Comparison of ENCODE assay signal across 15 mouse cellular contexts in the genomic region with DNA sequence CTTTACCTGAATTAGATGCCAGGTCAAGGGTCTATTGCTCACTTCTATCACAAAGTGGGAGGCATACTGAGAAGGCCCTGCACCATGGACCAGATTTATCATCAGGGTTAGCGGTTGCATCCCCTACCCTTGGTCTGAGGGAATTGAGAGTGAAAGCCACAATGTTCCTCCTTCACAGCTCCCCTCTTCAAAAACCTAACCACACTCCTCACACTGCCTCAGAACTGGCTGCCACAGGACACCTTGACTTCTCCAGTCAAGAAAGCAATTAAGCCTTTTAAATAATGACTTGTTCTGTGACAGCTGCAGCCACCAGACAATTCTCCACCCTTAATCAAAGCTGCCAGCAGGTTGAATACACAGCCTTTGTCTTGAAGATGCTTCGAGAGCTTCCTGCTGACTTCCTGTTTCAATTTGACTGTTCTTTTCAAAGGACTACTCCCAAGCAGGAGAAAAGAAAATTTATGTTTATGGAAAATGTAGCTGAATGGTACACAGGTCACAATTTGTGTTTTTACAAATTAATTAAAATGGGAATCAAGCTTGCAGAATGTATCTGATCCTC. TPM values are rescaled to one million over a fixed set of nuclear protein-coding genes. Genes with fewer than 3 reads are reported as not detected.
"Had no signal": no experiment of that assay in that cellular context is flagged by ENCODE, and none has a peak within 500 bp of the region (broad histone marks: within the 10 kb centered on the region; RNA-seq: fewer than 3 reads in every experiment).

No protein-coding gene starts in this region.

- H3K4me3 ChIP-seq: left cerebral cortex, adult 2 months; limb, embryonic 10.5 days; liver, embryonic 15.5 days; lung, embryonic 15.5 days; neural tube, embryonic 12.5 days had no signal

- H3K36me3 ChIP-seq: limb, embryonic 10.5 days; liver, embryonic 15.5 days; lung, embryonic 15.5 days; neural tube, embryonic 12.5 days had no signal

- H3K27ac ChIP-seq: left cerebral cortex, adult 2 months; limb, embryonic 10.5 days; liver, embryonic 15.5 days; lung, embryonic 15.5 days; macrophage; neural tube, embryonic 12.5 days; stomach, postnatal 0 days had no signal

- H3K4me1 ChIP-seq: liver, embryonic 15.5 days; neural tube, embryonic 12.5 days had no signal

- DNase-seq: kidney, adult 8-10 months; kidney, postnatal 36 days; lung, postnatal 14 days; midbrain, embryonic 14.5 days; thymus, postnatal 4 days had no signal

- H3K9me3 ChIP-seq: limb, embryonic 10.5 days; liver, embryonic 15.5 days; lung, embryonic 15.5 days; neural tube, embryonic 12.5 days had no signal

- H3K9ac ChIP-seq: liver, embryonic 15.5 days; lung, embryonic 15.5 days; neural tube, embryonic 12.5 days had no signal

- H3K27me3 ChIP-seq: lung, embryonic 15.5 days; neural tube, embryonic 12.5 days had no signal

- H3K4me2 ChIP-seq: liver, embryonic 11.5 days; liver, embryonic 15.5 days; lung, embryonic 15.5 days; neural tube, embryonic 12.5 days had no signal

RNA-seq across cellular contexts. Expression of a gene that starts 12.3 kb away (rescaled TPM):
- total RNA-seq: layer of hippocampus, adult 8-10 months; layer of hippocampus, postnatal 14 days had no signal
- polyA plus RNA-seq: midbrain, embryonic 14.5 days; neural tube, embryonic 12.5 days had no signal
